Mouse (Mus musculus): ENCODE results near the gene Sowaha. TPM values are rescaled to one million over a fixed set of nuclear protein-coding genes. Genes with fewer than 3 reads are reported as not detected.

The Sowaha gene
- polyA plus RNA-seq, 1 experiment from 2014 or later: 0.17 TPM

- no peak overlapping the region for H3K9ac ChIP-seq (ENCODE audit: low read length)
- ATAC-seq (ENCODE audit: insufficient read depth, low FRiP score, low TSS enrichment) (no peak), DNase-seq (ENCODE audit: low spot score) (no peak)
- no peaks in the 10 kb centered on the region for H3K36me3 ChIP-seq (ENCODE audit: control insufficient read depth, insufficient read depth, low read length)
- H3K9me3 ChIP-seq (ENCODE audit: control insufficient read depth, low read length): no peaks in the 10 kb centered on the region
- H3K4me1 ChIP-seq (ENCODE audit: control insufficient read depth, insufficient read depth, low read length): no peaks in the 10 kb centered on the region
- H3K4me2 ChIP-seq (ENCODE audit: low read depth): no peak overlapping the region
- no peak overlapping the region for H3K4me3 ChIP-seq (ENCODE audit: low read depth, low read length)
- H3K27me3 ChIP-seq (ENCODE audit: control insufficient read depth, insufficient read depth, low read length): no peaks in the 10 kb centered on the region
- no peak overlapping the region for H3K27ac ChIP-seq (ENCODE audit: low read depth, low read length)
- 88% methylated on average over 13 of the region's 13 CpGs for WGBS
Measured at GRCm38 (mm10) chr11:53446183-53446582, 33.9 kb downstream of the Sowaha start.

- no peak overlapping the region for H3K9ac ChIP-seq (ENCODE audit: low read length)
- no peak overlapping the region for H3K4me2 ChIP-seq (ENCODE audit: low read depth)
- H3K4me1 ChIP-seq (ENCODE audit: control insufficient read depth, insufficient read depth, low read length): no peaks in the 10 kb centered on the region
- H3K4me3 ChIP-seq (ENCODE audit: low read depth, low read length): no peak overlapping the region
- DNase-seq (ENCODE audit: low spot score) (no peak), ATAC-seq (ENCODE audit: insufficient read depth, low FRiP score, low TSS enrichment) (no peak)
- no peaks in the 10 kb centered on the region for H3K9me3 ChIP-seq (ENCODE audit: control insufficient read depth, low read length)
- H3K36me3 ChIP-seq (ENCODE audit: control insufficient read depth, insufficient read depth, low read length): no peaks in the 10 kb centered on the region
- no peaks in the 10 kb centered on the region for H3K27me3 ChIP-seq (ENCODE audit: control insufficient read depth, insufficient read depth, low read length)
- 67% methylated on average over 13 of the region's 13 CpGs for WGBS
- no peak overlapping the region for H3K27ac ChIP-seq (ENCODE audit: low read depth, low read length)
Measured at GRCm38 (mm10) chr11:53445562-53445961, 34.5 kb downstream of the Sowaha start.

GRCm38 (mm10) chr11:53443861-53444260 is 36.2 kb downstream of the Sowaha start:
- Histone ChIP-seq H3K27me3 (ENCODE audit: control insufficient read depth, insufficient read depth, low read length) (no peaks in the 10 kb centered on the region), H3K27ac (ENCODE audit: low read depth, low read length) (no peak overlapping the region), H3K4me2 (ENCODE audit: low read depth) (no peak overlapping the region), H3K4me1 (ENCODE audit: control insufficient read depth, insufficient read depth, low read length) (no peaks in the 10 kb centered on the region), H3K9ac (ENCODE audit: low read length) (no peak overlapping the region), H3K4me3 (ENCODE audit: low read depth, low read length) (no peak overlapping the region), H3K36me3 (ENCODE audit: control insufficient read depth, insufficient read depth, low read length) (no peaks in the 10 kb centered on the region), H3K9me3 (ENCODE audit: control insufficient read depth, low read length) (no peaks in the 10 kb centered on the region)
- ATAC-seq (ENCODE audit: insufficient read depth, low FRiP score, low TSS enrichment) (no peak), DNase-seq (ENCODE audit: low spot score) (no peak)
- WGBS: 41% methylated on average over 6 of the region's 6 CpGs

GRCm38 (mm10) chr11:53441921-53442320 is 38.2 kb downstream of the Sowaha start:
- no peak for ATAC-seq (ENCODE audit: insufficient read depth, low FRiP score, low TSS enrichment)
- H3K4me1 ChIP-seq (ENCODE audit: control insufficient read depth, insufficient read depth, low read length): no peaks in the 10 kb centered on the region
- no peak for DNase-seq (ENCODE audit: low spot score)
- no peak overlapping the region for H3K9ac ChIP-seq (ENCODE audit: low read length)
- H3K27ac ChIP-seq (ENCODE audit: low read depth, low read length): no peak overlapping the region
- 69% methylated on average over 12 of the region's 12 CpGs for WGBS
- H3K9me3 ChIP-seq (ENCODE audit: control insufficient read depth, low read length): no peaks in the 10 kb centered on the region
- no peak overlapping the region for H3K4me3 ChIP-seq (ENCODE audit: low read depth, low read length)
- no peaks in the 10 kb centered on the region for H3K27me3 ChIP-seq (ENCODE audit: control insufficient read depth, insufficient read depth, low read length)
- no peak overlapping the region for H3K4me2 ChIP-seq (ENCODE audit: low read depth)
- no peaks in the 10 kb centered on the region for H3K36me3 ChIP-seq (ENCODE audit: control insufficient read depth, insufficient read depth, low read length)

GRCm38 (mm10) chr11:53436338-53436737 is 43.7 kb downstream of the Sowaha start:
- no peak overlapping the region for H3K4me3 ChIP-seq (ENCODE audit: low read depth, low read length)
- no peak overlapping the region for H3K27ac ChIP-seq (ENCODE audit: low read depth, low read length)
- no peaks in the 10 kb centered on the region for H3K9me3 ChIP-seq (ENCODE audit: control insufficient read depth, low read length)
- no peaks in the 10 kb centered on the region for H3K4me1 ChIP-seq (ENCODE audit: control insufficient read depth, insufficient read depth, low read length)
- ATAC-seq (ENCODE audit: insufficient read depth, low FRiP score, low TSS enrichment) (no peak), DNase-seq (ENCODE audit: low spot score) (no peak)
- no peaks in the 10 kb centered on the region for H3K27me3 ChIP-seq (ENCODE audit: control insufficient read depth, insufficient read depth, low read length)
- H3K4me2 ChIP-seq (ENCODE audit: low read depth): no peak overlapping the region
- H3K36me3 ChIP-seq (ENCODE audit: control insufficient read depth, insufficient read depth, low read length): no peaks in the 10 kb centered on the region
- 89% methylated on average over 6 of the region's 6 CpGs for WGBS
- H3K9ac ChIP-seq (ENCODE audit: low read length): no peak overlapping the region

GRCm38 (mm10) chr11:53435504-53435903 is 44.6 kb downstream of the Sowaha start:
- no peaks in the 10 kb centered on the region for H3K27me3 ChIP-seq (ENCODE audit: control insufficient read depth, insufficient read depth, low read length)
- no peak overlapping the region for H3K27ac ChIP-seq (ENCODE audit: low read depth, low read length)
- ATAC-seq (ENCODE audit: insufficient read depth, low FRiP score, low TSS enrichment) (no peak), DNase-seq (ENCODE audit: low spot score) (no peak)
- no peak overlapping the region for H3K4me3 ChIP-seq (ENCODE audit: low read depth, low read length)
- H3K9ac ChIP-seq (ENCODE audit: low read length): no peak overlapping the region
- H3K9me3 ChIP-seq (ENCODE audit: control insufficient read depth, low read length): no peaks in the 10 kb centered on the region
- H3K4me2 ChIP-seq (ENCODE audit: low read depth): no peak overlapping the region
- H3K36me3 ChIP-seq (ENCODE audit: control insufficient read depth, insufficient read depth, low read length): no peaks in the 10 kb centered on the region
- 82% methylated on average over 8 of the region's 8 CpGs for WGBS
- H3K4me1 ChIP-seq (ENCODE audit: control insufficient read depth, insufficient read depth, low read length): no peaks in the 10 kb centered on the region

GRCm38 (mm10) chr11:53433057-53433456 is 47.0 kb downstream of the Sowaha start:
- Histone ChIP-seq H3K4me2 (ENCODE audit: low read depth) (no peak overlapping the region), H3K9me3 (ENCODE audit: control insufficient read depth, low read length) (no peaks in the 10 kb centered on the region), H3K4me3 (ENCODE audit: low read depth, low read length) (no peak overlapping the region), H3K4me1 (ENCODE audit: control insufficient read depth, insufficient read depth, low read length) (peaks cover 8% of the 10 kb centered on the region), H3K36me3 (ENCODE audit: control insufficient read depth, insufficient read depth, low read length) (peaks cover 5% of the 10 kb centered on the region; the same call in 1 of the 2 replicates), H3K9ac (ENCODE audit: low read length) (no peak overlapping the region), H3K27ac (ENCODE audit: low read depth, low read length) (no peak overlapping the region), H3K27me3 (ENCODE audit: control insufficient read depth, insufficient read depth, low read length) (no peaks in the 10 kb centered on the region)
- ATAC-seq (ENCODE audit: insufficient read depth, low FRiP score, low TSS enrichment): no peak
- DNase-seq (ENCODE audit: low spot score): no peak
- WGBS: 73% methylated on average over 6 of the region's 6 CpGs

- Histone ChIP-seq H3K9me3 (ENCODE audit: control insufficient read depth, low read length) (no peaks in the 10 kb centered on the region), H3K36me3 (ENCODE audit: control insufficient read depth, insufficient read depth, low read length) (peaks cover 5% of the 10 kb centered on the region; the same call in 1 of the 2 replicates), H3K4me1 (ENCODE audit: control insufficient read depth, insufficient read depth, low read length) (peaks cover 8% of the 10 kb centered on the region), H3K4me3 (ENCODE audit: low read depth, low read length) (peak overlapping the region; percentile 97), H3K27me3 (ENCODE audit: control insufficient read depth, insufficient read depth, low read length) (no peaks in the 10 kb centered on the region), H3K9ac (ENCODE audit: low read length) (peak overlapping the region; percentile 31), H3K4me2 (ENCODE audit: low read depth) (peak overlapping the region; percentile 87), H3K27ac (ENCODE audit: low read depth, low read length) (no peak overlapping the region)
- DNase-seq (ENCODE audit: low spot score) (no peak), ATAC-seq (ENCODE audit: insufficient read depth, low FRiP score, low TSS enrichment) (peak; percentile 29; the same call in 1 of the 2 replicates)
- 18% methylated on average over 9 of the region's 9 CpGs for WGBS
Measured at GRCm38 (mm10) chr11:53431347-53432056, 48.6 kb downstream of the Sowaha start.

GRCm38 (mm10) chr11:53430670-53431346 is 49.3 kb downstream of the Sowaha start, which contains the start of the genes Uqcrq and Gdf9:
Gene Uqcrq, minus strand, starts transcription at chr11:53430831.
Gene Gdf9, plus strand, starts transcription at chr11:53431023.
- Histone ChIP-seq H3K4me2 (ENCODE audit: low read depth) (peak within 1 kb of the TSS; percentile 87), H3K9ac (ENCODE audit: low read length) (peak within 1 kb of the TSS; percentile 84), H3K27me3 (ENCODE audit: control insufficient read depth, insufficient read depth, low read length) (no peaks in the 10 kb centered on the region), H3K9me3 (ENCODE audit: control insufficient read depth, low read length) (no peaks in the 10 kb centered on the region), H3K4me3 (ENCODE audit: low read depth, low read length) (peak within 1 kb of the TSS; percentile 97), H3K36me3 (ENCODE audit: control insufficient read depth, insufficient read depth, low read length) (peaks cover 5% of the 10 kb centered on the region; the same call in 1 of the 2 replicates), H3K4me1 (ENCODE audit: control insufficient read depth, insufficient read depth, low read length) (peaks cover 8% of the 10 kb centered on the region), H3K27ac (ENCODE audit: low read depth, low read length) (peak within 1 kb of the TSS; percentile 56; the same call in 1 of the 2 replicates)
- ATAC-seq (ENCODE audit: insufficient read depth, low FRiP score, low TSS enrichment) (peak; percentile 94), DNase-seq (ENCODE audit: low spot score) (peak; percentile 98)
- under 1% methylated on average over 44 of the region's 44 CpGs for WGBS

All from neural tube, embryonic 11.5 days (tissue).